Mouse (Mus musculus): ENCODE measurements around the gene Ahnak.
"Not testable (repeated sequence)": the region's sequence is repeated elsewhere in the genome, so short reads cannot be mapped to it uniquely, and the experiment has no call there.

The Ahnak gene

DNA sequence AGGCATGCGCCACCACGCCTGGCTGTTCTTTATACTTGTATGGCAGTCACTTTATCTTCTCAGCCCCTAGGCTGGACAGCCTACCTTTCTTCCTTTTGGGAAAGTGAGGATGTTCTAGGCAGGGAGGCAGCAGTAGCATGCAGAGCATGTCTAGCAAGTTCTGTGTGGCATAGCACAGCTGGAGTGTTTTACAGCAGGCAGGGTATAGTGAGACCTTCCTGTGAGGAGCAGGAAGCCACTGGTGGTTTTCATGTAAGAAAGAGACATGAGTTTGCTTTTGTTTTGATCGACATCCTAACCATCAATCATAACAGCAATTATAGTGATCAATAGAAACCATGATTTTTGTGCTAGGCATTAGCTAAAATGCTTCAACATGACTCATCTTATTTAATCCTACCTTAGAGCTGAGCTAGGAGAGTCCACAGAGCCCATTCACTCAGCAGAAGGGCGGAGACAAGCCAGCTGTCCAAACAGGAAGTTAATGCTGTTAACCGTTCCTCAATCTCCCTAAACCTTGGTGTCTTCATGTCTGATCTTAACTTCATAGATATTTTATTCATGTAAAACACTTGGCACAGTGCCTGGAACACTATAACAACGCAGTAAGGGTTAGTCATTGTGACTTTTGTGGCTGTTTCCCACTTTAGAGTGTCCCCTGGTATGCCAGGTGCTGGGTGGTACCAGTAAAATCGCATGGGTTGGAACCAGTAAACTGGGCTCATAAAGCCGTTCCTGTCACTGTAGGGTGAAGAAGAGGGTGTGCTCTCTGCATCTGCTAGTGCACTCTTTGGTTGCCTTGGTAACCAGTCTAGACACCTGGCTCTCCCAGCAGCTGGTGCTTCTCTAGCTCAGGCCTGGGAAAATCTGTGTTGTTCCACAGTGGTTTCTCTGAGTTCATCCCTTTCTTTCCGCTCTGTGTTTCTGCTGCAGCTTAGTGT lies 76.8 kb downstream of the Ahnak start:
- peak; percentile 52 to 71 for DNase-seq (ENCODE audit: low spot score in 2 of 2)

DNA sequence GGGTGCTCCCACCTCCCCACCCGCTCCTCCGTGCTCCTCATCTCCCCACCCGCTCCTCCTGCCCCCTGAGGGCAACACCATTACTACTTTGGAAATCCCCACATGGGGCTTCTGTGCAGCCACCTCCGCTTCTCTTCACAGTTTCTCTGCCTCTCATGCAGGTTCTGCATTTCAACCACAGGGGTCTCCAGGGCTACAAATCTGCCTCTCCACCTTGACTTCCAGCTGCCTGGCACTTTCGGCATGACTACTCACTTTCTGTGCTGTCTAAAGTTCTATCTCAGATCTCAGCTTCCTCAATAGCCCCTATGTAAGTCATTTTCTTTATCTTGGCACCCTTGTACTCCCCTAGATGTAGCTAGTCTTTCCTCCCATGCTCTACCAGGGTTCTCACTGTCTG lies 78.2 kb downstream of the Ahnak start:
- no peak for DNase-seq (ENCODE audit: low spot score in 2 of 2)

GRCm38 (mm10) chr19:9069687-9070307 lies 80.7 kb downstream of the Ahnak start:
- DNase-seq (ENCODE audit: low spot score in 2 of 2), result peak; percentile 76 to 79

DNA sequence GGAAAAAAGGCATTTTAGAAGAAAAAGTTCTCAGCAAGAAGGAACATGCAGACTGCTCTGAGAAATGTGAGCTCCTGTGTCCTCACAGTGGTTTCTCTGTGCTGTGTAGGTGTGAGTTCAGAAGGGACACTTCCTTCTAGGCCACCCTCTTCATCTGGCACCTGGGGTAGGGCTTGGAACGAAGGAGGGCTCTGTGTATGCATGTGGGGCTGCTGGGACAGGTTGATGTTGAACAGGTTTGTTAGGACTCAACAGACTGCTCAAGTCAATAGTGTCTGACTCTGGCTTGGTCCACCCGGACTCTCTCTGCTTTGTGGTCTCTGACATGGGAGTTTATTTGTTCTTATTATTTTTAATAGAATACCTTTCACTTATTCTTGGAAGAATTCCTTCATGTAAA lies 81.2 kb downstream of the Ahnak start:
- DNase-seq (ENCODE audit: low spot score in 2 of 2), result no peak

- peak; percentile 59 to 64 for DNase-seq (ENCODE audit: low spot score in 2 of 2)
Observed at GRCm38 (mm10) chr19:9071456-9072156, 82.5 kb downstream of the Ahnak start.

DNA sequence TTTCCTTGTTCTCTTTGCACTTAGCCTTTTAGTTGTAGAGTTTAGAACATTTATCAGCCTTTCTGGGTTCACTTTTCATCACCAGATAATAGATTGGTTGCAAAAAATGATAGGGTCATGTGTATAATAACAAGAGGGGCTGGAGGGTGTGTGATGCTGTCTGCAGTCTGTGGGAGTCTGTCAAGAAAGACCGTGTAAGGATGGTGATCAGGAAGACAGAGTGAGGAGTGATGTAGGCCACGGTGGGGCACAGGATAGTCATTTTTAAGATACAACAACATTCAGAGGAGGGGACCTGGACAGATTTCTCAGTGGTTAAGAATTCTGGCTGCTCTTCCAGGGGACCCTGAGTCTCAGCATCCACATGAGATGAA lies 83.1 kb downstream of the Ahnak start:
- DNase-seq (ENCODE audit: low spot score in 2 of 2), result no peak

DNA sequence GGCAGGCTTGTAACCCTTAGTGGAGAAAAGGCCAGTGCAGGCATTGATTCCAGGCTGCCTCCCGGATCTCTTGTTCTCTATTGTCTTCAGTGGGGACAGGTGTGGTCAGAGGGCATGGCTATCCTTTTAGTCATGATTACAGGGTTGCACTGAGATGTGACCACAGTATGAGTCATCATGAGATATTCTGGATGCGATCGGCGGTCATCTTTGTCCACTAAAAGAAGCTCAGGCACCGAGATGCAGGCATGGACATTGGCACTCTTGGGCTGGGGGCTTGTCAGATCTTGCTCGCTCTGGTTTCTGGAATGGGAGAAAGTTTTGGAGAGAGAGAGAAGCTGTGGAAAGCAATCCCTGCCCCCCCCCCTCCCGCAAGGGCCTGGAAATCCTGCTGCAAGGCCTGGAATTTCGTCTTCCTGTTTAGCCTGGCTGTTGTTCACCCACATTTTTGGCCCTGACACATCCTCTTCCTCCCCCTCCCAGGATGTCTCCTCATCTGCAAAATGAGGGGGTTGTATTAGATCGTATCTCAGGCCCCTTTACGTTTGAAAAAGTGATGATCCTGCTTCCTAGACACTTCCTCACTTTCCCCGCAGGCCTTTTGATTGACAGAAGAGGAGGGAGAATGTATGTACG lies 84.8 kb downstream of the Ahnak start:
- no peak for DNase-seq (ENCODE audit: low spot score in 2 of 2)

DNA sequence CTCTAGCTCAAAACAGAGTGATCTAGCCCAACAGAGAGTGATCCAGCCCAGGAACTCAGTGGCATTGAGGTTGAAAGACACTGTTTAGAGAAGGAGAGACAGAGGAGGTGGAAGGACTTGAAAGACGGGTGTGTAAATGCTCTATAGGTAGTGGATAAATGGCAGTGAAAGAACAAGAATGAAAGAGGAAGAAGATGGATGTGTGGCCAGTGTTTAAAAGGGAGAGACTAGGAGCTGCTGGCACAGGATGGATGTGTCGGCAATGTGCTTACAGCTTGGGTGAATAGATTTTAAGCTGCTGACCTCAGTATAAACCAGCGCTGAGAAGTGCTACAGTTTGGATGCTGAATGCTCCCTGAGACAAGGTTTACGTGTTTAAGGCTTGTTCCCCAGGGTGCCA lies 85.3 kb downstream of the Ahnak start:
- no peak for DNase-seq (ENCODE audit: low spot score in 2 of 2)

GRCm38 (mm10) chr19:9075558-9075957 lies 86.5 kb downstream of the Ahnak start:
- DNase-seq (ENCODE audit: low spot score in 2 of 2), result no peak

- no peak for DNase-seq (ENCODE audit: low spot score in 2 of 2)
Observed at GRCm38 (mm10) chr19:9076035-9076434, 87.0 kb downstream of the Ahnak start.

GRCm38 (mm10) chr19:9076982-9077660 lies 88.0 kb downstream of the Ahnak start:
- DNase-seq (ENCODE audit: low spot score in 2 of 2), result no peak

DNA sequence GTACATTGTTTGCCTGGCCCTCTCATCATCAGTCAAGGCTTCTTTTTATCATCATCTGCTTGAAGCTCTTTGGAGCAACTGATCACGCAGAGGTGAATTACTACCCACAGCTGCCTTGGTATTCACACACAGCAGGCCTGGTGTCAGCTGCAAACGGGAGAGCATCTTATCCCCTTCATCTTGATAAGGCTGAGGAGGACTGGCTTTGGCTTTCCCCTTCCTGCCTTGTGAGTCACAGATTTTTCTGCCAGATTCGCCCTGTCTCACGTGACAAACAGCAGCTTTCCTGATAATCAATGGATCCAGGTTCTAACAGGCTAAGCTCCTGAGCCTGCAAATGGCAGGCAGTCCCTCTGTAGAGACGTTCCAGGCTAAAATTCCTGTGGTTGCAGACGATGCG lies 90.8 kb downstream of the Ahnak start:
- no peak for DNase-seq (ENCODE audit: low spot score in 2 of 2)

- no peak for DNase-seq (ENCODE audit: low spot score in 2 of 2)
Observed at GRCm38 (mm10) chr19:9081311-9082190, 92.5 kb downstream of the Ahnak start.

DNA sequence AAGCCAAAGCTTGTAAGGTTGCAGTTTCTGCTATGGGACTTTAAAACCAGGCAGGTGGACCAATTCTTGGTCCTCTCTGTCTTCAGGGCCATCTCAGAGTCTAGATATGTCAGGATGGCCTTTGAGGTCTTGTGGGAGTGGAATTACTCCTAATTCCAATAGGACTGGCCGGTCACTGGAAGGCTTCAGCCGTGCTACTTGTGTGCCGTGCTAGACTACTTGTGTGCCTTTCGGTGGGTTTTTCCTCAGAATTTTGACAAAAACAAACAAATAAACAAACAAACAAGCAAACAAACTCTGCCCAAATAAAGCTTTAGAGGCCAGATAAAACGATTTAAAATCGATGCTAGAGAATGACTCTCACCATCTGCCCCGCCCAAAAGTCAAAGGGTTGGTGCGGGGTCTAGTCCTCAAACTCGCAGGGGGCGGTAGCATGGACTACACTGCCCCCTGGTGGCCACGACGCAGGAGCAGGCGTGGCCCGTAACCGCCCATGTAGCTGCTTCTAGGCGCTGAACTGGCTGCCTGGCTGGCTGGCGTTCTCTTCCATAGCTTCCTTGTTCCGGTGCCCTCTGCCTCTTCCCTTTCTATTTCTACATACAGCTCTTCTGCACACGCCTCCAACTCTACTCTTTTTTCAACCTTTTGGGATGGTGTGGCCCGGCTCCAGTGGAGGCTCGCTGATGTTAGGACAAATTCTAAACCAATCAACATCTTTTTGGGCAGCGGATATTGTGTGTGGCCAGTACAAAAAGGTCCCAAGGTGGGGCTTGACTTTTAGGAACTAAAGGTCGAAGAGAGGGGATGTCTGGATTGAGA lies 93.3 kb downstream of the Ahnak start:
- DNase-seq (ENCODE audit: low spot score in 2 of 2), result peak; percentile 72 to 80

DNA sequence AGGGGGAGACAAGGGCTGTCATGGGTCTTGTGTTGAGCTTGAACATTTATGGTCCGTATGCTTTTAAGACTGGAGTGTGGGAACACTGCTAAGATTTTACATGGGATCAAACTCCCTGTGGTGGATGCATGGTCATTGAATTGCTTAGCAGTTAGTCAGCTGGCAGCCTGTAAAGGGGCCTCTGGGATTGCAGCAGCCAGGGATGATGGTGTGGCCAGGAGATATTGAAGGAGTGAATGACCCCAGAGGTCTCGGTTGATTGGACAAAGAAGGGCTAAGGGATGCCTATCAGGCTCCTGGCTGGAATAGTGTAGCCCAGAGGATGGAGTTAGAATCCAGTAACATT lies 93.9 kb downstream of the Ahnak start:
- no peak for DNase-seq (ENCODE audit: low spot score in 2 of 2)

- DNase-seq (ENCODE audit: low spot score in 2 of 2), result not testable (repeated sequence)
Observed at GRCm38 (mm10) chr19:9083892-9084291, 94.8 kb downstream of the Ahnak start.

GRCm38 (mm10) chr19:9087821-9088220 lies 98.7 kb downstream of the Ahnak start, which contains the start of gene Scgb1a1:
Gene Scgb1a1, minus strand, starts transcription at chr19:9087958.
- DNase-seq (ENCODE audit: low spot score in 2 of 2), result no peak

DNA sequence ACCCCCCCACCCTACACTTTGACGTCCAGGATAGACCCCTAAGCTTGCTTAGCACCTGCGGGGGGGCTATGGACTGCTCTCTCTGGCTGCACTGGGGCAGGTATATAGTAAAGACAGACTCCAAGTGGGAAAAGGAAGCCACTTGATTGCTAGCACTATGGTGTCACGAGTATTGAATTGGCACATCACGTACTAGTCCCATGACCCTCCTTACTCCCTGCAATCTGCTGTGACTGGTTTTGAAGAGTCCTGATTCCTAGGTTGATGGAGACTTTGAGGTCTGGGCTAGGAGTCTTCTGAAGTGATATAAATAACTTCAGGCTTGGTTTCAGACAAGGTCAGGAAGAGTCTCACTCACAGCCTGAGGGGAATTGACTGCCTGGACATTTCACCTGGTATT lies 101.1 kb downstream of the Ahnak start:
- no peak for DNase-seq (ENCODE audit: low spot score in 2 of 2)

- DNase-seq (ENCODE audit: low spot score in 2 of 2), result no peak
Observed at GRCm38 (mm10) chr19:9090709-9091108, 101.6 kb downstream of the Ahnak start.

- DNase-seq (ENCODE audit: low spot score in 2 of 2), result no peak
Observed at GRCm38 (mm10) chr19:9095111-9095510, 106.0 kb downstream of the Ahnak start.

Measured in right cerebral cortex, postnatal 10 days (tissue).